Mouse (Mus musculus) left cerebral cortex, adult 2 months (tissue): ENCODE measurements around the gene Enoph1. TPM values are rescaled to one million over a fixed set of nuclear protein-coding genes. Genes with fewer than 3 reads are reported as not detected.

ENCODE experiments used
- DNase-seq, 2 experiments: peaks; one replicate each; pipeline ENCODE4 v3.0.0; 2021 to 2022; ENCODE audit warnings: low spot score in 2 of 2, mixed read lengths in 1 of 2; ENCODE audit errors: extremely low spot score in 1 of 2
- H3K27ac ChIP-seq: fragments of 200-600 bp; 2 replicates; pipeline ENCODE4 v1.8.1; 2022
- H3K4me3 ChIP-seq: fragments of 200-600 bp; 2 replicates; pipeline ENCODE4 v1.8.1; 2022
- CTCF ChIP-seq: fragments of 200-600 bp; IDR thresholded peaks from 2 replicates; pipeline ENCODE4 v1.8.1; 2022; ENCODE audit warnings: antibody characterized with exemption, mild to moderate bottlenecking, moderate library complexity
- intact Hi-C: fragments of 180-260 bp; cut with DNase I; formaldehyde crosslinking; loops from one replicate; pipeline ENCODE4 v1.15.1; 2025
- total RNA-seq, 2 experiments: library from RNA; stranded (reverse); gene quantifications; 2 replicates each; pipeline ENCODE4 v1.2.3; 2021

Enoph1 gene
- total RNA-seq, 2 experiments from 2014 or later: 50.3 to 55.7 TPM

DNA sequence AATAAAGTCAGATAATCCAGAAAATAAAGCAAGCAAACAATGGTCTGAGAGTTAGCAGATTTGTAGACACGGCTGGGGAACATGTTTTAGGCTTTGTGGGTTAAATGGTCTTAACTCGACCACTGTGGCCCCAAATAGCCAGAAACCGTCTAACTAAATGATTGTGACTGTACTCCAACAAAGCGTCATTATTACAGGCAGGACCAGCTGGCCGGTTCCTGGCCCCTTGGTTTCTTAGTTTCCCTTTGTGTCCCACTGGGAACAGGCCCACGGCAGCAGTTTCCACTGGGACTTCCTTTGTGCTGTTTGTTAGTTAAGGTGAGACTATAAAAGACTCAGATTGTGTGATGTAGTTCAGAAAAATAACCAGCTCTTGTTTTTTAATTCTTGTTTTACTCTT is 18.9 kb downstream of the Enoph1 start:
- TF ChIP-seq CTCF: no peak
- DNase-seq: no peak
- H3K4me3 ChIP-seq: no peak overlapping the region
- intact Hi-C loops: no loop called here
- H3K27ac ChIP-seq: no peak overlapping the region; the same call in 1 of the 2 replicates

DNA sequence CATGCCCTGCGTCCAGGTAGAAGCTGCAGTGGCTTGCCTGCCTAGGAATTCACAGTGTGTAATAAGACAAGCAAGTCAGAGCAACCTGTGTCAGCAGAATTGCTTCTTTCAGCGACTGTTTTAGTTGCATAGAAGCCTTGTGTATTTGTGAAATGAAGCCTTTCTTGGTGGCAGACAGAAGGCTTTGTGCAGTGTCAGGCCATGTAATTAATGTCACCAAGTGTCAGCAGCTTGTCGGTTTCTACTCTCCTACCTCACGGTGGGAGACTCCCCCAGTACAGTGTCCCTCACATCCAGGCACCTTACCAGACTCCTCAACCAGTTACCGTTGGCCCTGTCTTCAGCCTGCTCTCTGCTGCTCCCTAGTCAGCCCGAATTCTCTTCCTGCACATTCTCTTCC is 19.5 kb downstream of the Enoph1 start:
- Histone ChIP-seq H3K4me3 (no peak overlapping the region), H3K27ac (peak overlapping the region; percentile 40; the same call in 1 of the 2 replicates)
- DNase-seq: no peak
- intact Hi-C loops: no loop called here
- TF ChIP-seq CTCF: no peak

DNA sequence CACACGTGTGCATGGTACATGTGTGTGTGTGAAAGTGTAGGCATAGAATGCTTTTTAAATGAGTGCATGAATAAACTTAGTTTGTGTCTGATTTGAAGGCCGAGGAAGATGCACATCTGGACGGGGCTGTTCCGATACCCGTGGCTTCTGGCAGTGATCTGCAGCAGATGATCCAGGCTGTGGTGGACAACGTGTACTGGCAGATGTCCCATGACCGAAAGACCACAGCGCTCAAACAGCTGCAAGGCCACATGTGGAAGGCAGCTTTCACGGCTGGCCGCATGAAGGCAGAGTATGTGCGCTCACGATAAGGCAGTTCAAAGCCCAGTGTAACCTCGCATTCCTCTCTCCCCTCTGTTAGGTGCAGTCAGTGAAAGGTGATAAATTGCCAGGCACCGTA is 21.1 kb downstream of the Enoph1 start:
- no peak for TF ChIP-seq CTCF
- Histone ChIP-seq H3K27ac (no peak overlapping the region), H3K4me3 (no peak overlapping the region)
- intact Hi-C loops: no loop called here
- DNase-seq: no peak

DNA sequence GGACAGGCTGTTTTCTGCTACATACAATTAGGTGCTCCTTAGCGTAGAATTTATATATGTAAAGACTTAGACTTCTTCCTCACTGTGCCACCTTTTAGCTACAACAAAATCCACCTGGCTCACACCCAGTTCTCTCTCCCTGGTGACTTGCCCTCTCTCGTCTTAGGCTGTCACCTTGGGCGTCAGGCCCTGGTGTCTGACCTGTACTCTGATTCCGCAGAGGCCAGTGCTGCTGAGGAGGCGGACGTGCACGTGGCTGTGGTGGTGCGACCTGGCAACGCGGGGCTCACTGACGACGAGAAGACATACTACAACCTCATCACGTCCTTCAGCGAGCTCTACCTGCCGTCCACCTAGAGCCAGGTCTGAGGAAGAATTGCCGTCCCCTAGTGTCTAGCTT is 27.8 kb downstream of the Enoph1 start:
- no peak for TF ChIP-seq CTCF
- no peak for DNase-seq
- H3K27ac ChIP-seq: no peak overlapping the region
- no peak overlapping the region for H3K4me3 ChIP-seq
- intact Hi-C loops: no loop called here

DNA sequence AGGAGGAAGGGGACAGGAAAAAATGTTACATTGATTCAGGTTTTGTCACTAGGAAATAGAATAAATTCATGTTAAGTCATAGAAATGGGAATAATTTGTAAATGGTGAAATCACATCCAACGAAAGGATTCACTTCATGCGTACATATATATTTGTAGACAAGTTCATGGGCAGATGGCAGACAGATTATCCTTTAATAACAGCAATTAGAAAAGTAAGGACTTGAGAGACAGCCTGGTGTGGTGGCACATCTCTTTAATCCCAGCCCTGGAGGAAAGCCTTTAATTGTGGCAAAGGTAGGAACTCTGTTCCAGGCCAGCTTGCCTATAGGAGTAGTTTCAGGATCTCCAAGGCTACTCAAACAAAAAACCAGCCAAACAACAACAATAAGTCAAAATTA is 29.7 kb downstream of the Enoph1 start:
- Histone ChIP-seq H3K27ac (no peak overlapping the region), H3K4me3 (no peak overlapping the region)
- no peak for DNase-seq
- TF ChIP-seq CTCF: no peak
- intact Hi-C loops: no loop called here

DNA sequence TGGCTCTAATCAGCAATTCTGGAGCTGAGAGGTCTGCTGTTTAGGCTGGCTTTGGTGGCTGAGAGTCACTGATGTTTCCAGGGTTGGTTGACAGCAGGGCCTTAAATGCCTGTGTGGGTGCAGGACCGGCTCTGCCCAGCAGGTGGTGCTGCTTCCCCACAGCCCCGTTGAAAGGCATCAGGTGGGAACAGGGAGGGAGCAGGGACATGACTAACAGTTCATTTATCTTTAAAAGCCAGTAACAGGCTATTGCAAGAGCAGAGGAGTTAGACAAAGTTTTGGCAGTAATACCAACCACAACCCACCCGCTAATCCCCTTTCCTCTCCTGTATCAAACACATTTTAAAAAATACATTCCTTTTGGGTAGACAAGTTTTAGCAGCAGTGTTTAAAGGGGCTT is 30.5 kb downstream of the Enoph1 start:
- intact Hi-C loops: loop anchor here (1.0 to 5.0 kb wide), 4 partner anchors 171 to 302 kb away; no protein-coding TSS in a partner anchor
- Histone ChIP-seq H3K27ac (no peak overlapping the region), H3K4me3 (no peak overlapping the region)
- peak; percentile 83 to 91 for DNase-seq
- TF ChIP-seq CTCF: peak; percentile 96

DNA sequence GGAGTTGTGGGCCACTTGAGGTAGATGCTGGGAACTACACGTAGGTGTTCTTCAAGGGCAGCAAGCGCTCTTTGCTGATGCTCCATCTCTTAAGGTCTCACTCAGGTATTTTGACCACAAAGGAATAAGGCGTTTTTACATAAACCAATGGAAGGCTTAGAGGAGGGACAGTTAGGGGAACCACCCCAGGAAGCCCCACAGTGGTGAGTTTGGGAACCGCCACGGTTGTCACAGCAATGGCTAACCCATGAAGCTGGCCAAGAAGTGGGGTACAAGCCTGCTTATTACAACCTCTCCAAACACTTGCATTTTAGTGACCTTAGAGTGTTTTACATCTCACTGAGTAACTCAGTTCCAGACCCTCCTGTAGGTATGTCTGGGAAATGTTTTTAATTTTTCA is 31.8 kb downstream of the Enoph1 start:
- peak; percentile 35 for TF ChIP-seq CTCF
- no peak for DNase-seq
- H3K27ac ChIP-seq: no peak overlapping the region
- H3K4me3 ChIP-seq: no peak overlapping the region
- intact Hi-C loops: loop anchor here (5.0 kb wide), 2 partner anchors 231 to 301 kb away; no protein-coding TSS in a partner anchor

DNA sequence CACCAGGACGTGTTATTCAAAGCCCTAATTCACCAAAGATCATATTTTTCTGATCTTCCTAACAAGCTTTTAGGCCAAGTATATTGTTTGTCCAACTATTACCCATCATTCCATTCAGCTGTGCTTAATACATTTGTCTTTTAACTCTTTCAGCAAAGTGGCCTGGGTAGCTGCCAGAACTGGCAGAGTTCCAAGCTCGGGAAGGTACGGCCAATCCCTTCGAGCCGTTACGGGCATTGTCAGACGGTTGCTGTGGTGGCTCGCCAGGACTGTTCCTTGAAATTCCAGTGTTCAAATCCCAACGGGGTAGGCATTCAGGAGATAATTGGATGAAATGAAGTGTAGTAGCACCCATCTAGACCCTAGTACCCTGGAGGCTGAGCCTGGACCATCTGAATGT is 32.8 kb downstream of the Enoph1 start:
- TF ChIP-seq CTCF: no peak
- no peak for DNase-seq
- intact Hi-C loops: loop anchor here (5.0 kb wide), 2 partner anchors 230 to 300 kb away; no protein-coding TSS in a partner anchor
- Histone ChIP-seq H3K4me3 (no peak overlapping the region), H3K27ac (no peak overlapping the region)

DNA sequence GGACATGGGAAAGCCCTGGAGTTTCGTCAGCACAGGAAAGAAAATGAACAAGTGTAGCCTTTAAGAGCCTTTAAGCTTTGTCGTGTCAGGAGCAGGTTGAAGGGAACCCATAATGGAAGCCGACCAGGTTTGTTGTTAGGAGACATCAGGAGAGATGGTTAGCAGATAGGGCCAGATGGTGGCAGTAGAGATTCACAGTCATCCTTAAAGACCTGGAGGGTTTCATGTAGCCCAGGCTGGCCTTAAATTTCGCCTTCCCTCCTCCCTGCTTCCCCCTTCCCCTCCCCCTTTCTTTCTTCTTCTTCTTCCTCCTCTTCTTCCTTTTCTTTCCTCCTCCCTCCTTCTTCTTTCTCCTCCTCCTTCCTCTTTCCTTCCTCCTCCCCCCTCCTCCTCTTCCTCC is 34.8 kb downstream of the Enoph1 start:
- peak; percentile 62 for TF ChIP-seq CTCF
- H3K4me3 ChIP-seq: no peak overlapping the region
- intact Hi-C loops: loop anchor here (1.0 to 5.0 kb wide), 3 partner anchors 167 to 298 kb away; no protein-coding TSS in a partner anchor
- H3K27ac ChIP-seq: no peak overlapping the region
- peak in 1 of 2 experiments; percentile 47 for DNase-seq

DNA sequence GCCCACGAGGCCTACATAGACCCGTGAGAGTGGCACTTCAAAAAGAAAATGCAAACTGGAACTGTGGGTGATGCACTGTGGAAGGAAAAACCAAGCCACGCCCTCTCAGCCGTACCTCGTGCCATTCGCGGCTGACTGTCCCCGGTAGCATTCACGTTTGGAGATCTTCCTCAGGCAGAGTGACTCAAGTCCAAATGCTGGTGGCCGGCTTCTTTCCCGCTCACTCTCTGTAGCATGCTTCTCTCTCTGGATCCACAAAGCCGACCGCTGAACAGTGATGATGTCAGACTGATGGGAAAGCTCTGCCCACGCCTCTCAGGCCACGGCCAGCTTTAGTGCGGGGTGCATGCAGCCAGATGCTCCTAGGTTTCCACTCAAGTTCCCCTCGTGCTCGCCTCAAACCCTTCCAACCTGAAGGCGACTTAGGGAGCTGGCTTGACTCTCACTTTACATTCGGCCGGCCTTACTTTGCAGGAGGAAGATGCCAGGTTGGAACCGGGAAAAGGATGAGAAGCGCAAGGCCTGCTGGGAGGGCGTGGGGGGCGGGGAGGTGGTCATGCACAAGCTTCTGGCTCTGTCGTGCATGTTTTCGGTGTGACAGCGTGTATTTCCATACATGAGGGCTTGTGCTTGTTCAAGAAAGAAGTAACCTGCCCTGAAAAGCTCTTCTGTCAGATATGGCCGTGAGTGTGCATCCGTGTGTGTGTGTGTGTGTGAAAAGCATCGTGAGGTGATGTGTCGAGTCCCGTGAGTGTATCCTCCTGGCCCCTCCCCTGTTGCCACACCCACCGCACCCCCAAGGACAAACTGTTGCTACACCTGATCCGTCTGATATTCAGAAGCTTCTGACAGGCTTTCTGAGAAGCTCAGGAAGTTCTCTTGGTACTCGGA is 39.5 kb downstream of the Enoph1 start:
- Histone ChIP-seq H3K27ac (no peak overlapping the region; the same call in 1 of the 2 replicates), H3K4me3 (peak overlapping the region; percentile 40)
- peak in 1 of 2 experiments; percentile 36 for DNase-seq
- intact Hi-C loops: loop anchor here (2.0 kb wide), 1 partner anchor 80 kb away; the partner anchor contains the start of gene Tmem150c
- TF ChIP-seq CTCF: no peak

DNA sequence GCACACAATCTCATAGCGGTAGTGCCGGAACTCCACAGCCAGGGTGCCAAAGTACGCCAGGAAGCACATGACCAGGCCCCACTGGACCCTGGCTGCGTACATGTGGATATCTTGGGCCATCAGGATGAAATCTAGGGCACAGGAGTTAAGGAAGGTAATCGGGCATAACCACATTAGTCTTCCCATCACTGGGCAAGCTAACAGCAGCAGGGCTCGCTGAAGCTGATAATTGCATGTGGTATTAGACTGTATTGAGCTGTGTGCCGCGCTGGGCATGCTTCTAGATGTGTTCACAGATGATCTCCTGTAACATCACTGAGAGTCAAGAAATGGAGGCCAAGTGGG is 40.1 kb downstream of the Enoph1 start:
- no peak for TF ChIP-seq CTCF
- H3K27ac ChIP-seq: no peak overlapping the region
- intact Hi-C loops: loop anchor here (2.0 kb wide), 1 partner anchor 79 kb away; the partner anchor contains the start of gene Tmem150c
- no peak for DNase-seq
- H3K4me3 ChIP-seq: no peak overlapping the region

DNA sequence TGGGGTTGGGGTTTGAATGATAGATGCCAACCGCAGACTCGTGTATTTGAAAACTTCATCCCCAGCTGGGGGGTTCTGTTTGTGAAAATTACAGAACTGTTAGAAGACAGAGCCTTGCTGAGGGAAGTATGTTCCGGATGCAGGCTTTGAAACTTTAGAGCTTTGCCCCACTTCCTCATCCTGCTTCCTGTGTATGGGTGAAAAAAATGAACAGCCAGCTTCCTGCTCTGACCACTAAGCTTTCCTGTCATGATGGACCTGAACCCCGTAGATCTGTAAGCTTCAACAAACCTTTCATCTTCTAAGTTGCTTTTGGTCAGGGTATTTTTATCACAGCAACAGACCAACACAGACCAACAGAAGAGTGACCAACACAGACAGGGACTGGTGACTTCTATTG is 42.2 kb downstream of the Enoph1 start:
- intact Hi-C loops: no loop called here
- DNase-seq: no peak
- TF ChIP-seq CTCF: no peak
- Histone ChIP-seq H3K4me3 (no peak overlapping the region), H3K27ac (no peak overlapping the region)
